Mouse (Mus musculus) ES-E14 (cell line): ENCODE measurements at regions not wholly inside any gene's neighbourhood (a gene's known extent, or its start where the extent isn't known, plus 50 kb on each side); places are given as distances from the start of the nearest gene placed in this dataset.

Source experiments
- ZC3H11A ChIP-seq: IDR thresholded peaks from 2 replicates; pipeline ENCODE4 v1.6.1; 2012; ENCODE audit warnings: low read depth, mild to moderate bottlenecking, inconsistent platforms, low read length, borderline replicate concordance
- ZNF384 ChIP-seq: IDR thresholded peaks from 2 replicates; pipeline ENCODE4 v1.6.1; 2012; ENCODE audit warnings: low read depth, low read length, inconsistent platforms

DNA sequence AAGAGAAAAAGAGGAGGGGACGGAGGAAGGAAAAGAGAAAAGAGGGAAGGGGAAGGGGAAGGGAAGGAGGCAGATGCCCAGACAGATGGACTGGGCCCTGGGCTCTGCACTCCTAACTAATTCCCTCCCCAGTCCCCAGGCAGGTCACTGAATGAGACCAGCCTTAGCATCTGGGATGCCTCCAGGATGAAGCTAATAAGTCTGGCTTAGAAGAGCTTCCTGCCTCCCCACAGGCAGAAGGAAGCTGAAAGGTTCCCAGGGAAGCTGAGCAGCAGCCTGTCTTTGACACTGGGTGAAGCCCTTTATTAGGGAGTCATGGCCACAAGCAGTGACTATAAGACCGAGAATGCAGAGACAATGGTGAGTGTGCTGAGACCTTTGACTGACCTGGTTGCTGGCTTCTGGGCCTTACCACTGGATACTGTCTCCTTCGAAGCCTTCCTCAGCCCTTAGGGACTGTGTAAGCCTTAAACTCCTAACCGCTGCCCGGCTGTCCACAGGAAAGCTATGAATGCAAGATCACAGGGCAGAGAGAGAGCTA, 76.7 kb upstream of the Bod1 start:
- no peak for TF ChIP-seq ZNF384
- no peak for TF ChIP-seq ZC3H11A
